Mouse (Mus musculus) liver, embryonic 16.5 days (tissue): ENCODE measurements at regions not wholly inside any gene's neighbourhood (a gene's known extent, or its start where the extent isn't known, plus 50 kb on each side); places are given as distances from the start of the nearest gene placed in this dataset.

Source experiments
- ATAC-seq: fragments of 200-750 bp; cut with Nextera tagmentation; 2 replicates; pipeline ENCODE4 v1.8.0; 2017; ENCODE audit warnings: low read depth, mild to moderate bottlenecking, moderate number of reproducible peaks, moderate library complexity
- H3K27ac ChIP-seq: fragments of 300-500 bp; sonication (generic); 2 replicates; pipeline ENCODE4 v1.5.1; 2014; ENCODE audit warnings: mild to moderate bottlenecking, low read length
- H3K27me3 ChIP-seq: fragments of 300-500 bp; sonication (generic); 2 replicates; pipeline ENCODE4 v1.6.1; 2014; ENCODE audit warnings: low read depth, low read length, mixed read lengths; ENCODE audit not compliant: control insufficient read depth, insufficient read depth
- H3K36me3 ChIP-seq: fragments of 300-500 bp; sonication (generic); 2 replicates; pipeline ENCODE4 v1.6.1; 2014; ENCODE audit warnings: mild to moderate bottlenecking; ENCODE audit not compliant: control insufficient read depth, insufficient read depth
- H3K4me1 ChIP-seq: fragments of 300-500 bp; sonication (generic); 2 replicates; pipeline ENCODE4 v1.6.1; 2014; ENCODE audit warnings: low read depth, low read length, mixed read lengths; ENCODE audit not compliant: control insufficient read depth
- H3K4me2 ChIP-seq: fragments of 300-500 bp; sonication (generic); 2 replicates; pipeline ENCODE4 v1.6.1; 2014; ENCODE audit warnings: low read depth, low read length, mixed read lengths
- H3K4me3 ChIP-seq: fragments of 300-500 bp; sonication (generic); 2 replicates; pipeline ENCODE4 v1.5.1; 2014; ENCODE audit warnings: low read depth, mild to moderate bottlenecking, low read length
- H3K9ac ChIP-seq: fragments of 300-500 bp; sonication (generic); 2 replicates; pipeline ENCODE4 v1.6.1; 2014; ENCODE audit warnings: low read depth, low read length
- H3K9me3 ChIP-seq: fragments of 300-500 bp; sonication (generic); replicated peaks from 2 replicates; pipeline ENCODE4 v1.6.1; 2016; ENCODE audit warnings: low read length; ENCODE audit not compliant: control insufficient read depth
- WGBS: fragments of 180-500 bp; shearing (Covaris S2); extraction: QIAGEN DNeasy Blood & Tissue Kit; methylation state at CpG from one replicate; pipeline ENCODE4 v1.1.7; 2014; ENCODE audit not compliant: insufficient replicate concordance; 5-methylcytosine and 5-hydroxymethylcytosine counted together

DNA sequence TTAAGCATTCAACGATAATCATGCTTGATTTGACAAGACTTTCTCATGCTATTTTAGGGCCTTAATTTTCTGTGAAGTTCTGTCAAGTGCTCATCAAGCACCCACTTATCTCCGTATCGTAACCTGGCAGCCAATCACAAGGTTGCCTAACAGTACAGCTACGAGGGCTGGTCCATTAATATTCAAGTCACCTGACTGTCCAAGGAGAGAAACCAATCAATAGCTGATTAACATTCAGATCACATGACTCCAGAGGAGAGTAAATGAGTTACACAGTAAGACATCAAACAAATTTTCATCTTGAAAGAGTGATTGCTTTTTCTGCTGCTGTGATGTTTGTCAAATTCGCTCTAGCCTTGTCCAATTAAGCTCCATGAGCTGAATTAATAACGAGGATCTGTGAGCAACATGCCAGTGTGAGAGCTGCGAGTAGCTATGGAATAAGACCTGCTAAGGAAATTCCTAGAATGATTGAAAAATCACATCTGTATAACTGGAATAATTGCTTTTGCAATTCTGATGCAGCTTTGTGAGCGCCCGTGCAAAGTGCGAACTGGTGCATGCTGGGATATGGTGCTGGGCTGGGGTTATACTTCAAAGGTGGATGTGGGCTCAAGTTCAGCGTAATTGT is 181.9 kb upstream of the Tle1 start:
- Histone ChIP-seq H3K9me3 (no peaks in the 10 kb centered on the region), H3K4me3 (no peak overlapping the region), H3K36me3 (no peaks in the 10 kb centered on the region), H3K4me2 (no peak overlapping the region), H3K27ac (no peak overlapping the region), H3K4me1 (no peaks in the 10 kb centered on the region), H3K9ac (no peak overlapping the region), H3K27me3 (no peaks in the 10 kb centered on the region)
- 66% methylated on average over 11 of the region's 11 CpGs for WGBS
- no peak for ATAC-seq

DNA sequence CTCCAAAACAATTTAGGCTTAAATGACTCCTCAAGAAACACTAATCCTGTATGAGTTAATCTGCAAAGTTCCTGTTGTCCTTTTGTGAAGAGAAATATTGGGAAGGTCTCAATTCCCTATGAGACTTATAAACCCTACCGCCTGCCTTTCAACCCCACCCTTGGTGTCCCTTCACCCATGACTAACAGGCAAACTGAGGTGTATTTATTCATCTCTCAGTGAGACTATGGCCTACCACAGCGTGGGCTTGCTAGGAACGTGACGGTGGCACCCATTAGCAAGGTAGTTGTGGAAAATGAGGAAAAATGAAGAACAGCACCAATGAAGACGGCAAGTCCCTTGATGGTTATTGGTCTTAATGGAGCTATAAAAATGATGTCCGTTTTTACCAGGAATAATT is 181.0 kb upstream of the Tle1 start:
- Histone ChIP-seq H3K4me2 (no peak overlapping the region), H3K4me3 (no peak overlapping the region), H3K9ac (no peak overlapping the region), H3K9me3 (no peaks in the 10 kb centered on the region), H3K27ac (no peak overlapping the region), H3K27me3 (no peaks in the 10 kb centered on the region), H3K4me1 (no peaks in the 10 kb centered on the region), H3K36me3 (no peaks in the 10 kb centered on the region)
- no peak for ATAC-seq
- 73% methylated on average over 6 of the region's 6 CpGs for WGBS

DNA sequence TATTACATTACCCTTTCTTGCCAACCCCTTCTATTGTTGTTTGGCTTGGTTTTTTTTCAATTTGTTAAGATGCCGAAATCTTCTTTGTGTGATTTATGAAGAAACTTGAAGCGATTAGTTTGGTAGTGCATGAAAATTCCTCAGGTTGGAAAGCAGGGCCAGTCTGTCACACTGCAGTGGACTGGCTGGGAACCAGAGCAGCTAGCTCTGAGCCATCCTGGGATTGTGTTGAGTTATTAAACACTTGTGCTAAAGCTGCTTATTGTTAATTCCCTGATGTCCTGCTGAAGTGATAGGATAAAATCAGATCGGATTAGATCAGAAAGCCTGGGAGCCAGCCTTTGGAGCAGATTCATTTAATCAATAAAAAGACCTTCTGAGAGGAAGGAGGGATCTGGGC is 180.4 kb upstream of the Tle1 start:
- no peak for ATAC-seq

DNA sequence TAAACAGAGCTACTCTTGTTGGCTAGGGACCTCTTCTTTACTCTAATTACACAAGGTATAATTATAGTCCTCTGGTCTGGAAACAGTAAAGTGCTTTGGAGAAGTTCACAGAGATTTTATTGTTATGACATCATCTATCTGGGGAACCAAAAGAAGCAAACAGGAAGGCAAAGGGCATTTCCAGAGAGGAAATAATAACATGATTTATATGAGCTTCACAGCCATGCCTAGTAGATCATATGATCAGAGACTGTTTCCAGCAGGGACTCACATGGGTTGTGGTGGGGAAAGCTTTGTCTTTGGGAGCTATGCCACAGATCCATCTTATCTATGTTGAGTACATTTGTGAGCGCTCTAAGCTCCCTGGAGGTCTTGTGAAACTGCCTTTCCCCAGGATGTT is 178.8 kb upstream of the Tle1 start:
- no peak overlapping the region for H3K4me3 ChIP-seq
- H3K27ac ChIP-seq: no peak overlapping the region
- H3K9me3 ChIP-seq: no peaks in the 10 kb centered on the region
- no peak overlapping the region for H3K4me2 ChIP-seq
- H3K36me3 ChIP-seq: no peaks in the 10 kb centered on the region
- H3K27me3 ChIP-seq: no peaks in the 10 kb centered on the region
- no peak overlapping the region for H3K9ac ChIP-seq
- peak; percentile 27; the same call in 1 of the 2 replicates for ATAC-seq
- 47% methylated on average over 1 of the region's 1 CpGs for WGBS
- H3K4me1 ChIP-seq: no peaks in the 10 kb centered on the region

More for the DNA sequence above, 180.4 kb upstream of the Tle1 start:
- WGBS: 64% methylated on average over 3 of the region's 3 CpGs
- Histone ChIP-seq H3K27me3 (no peaks in the 10 kb centered on the region), H3K27ac (no peak overlapping the region), H3K36me3 (no peaks in the 10 kb centered on the region), H3K9ac (no peak overlapping the region), H3K4me3 (no peak overlapping the region), H3K4me2 (no peak overlapping the region), H3K9me3 (no peaks in the 10 kb centered on the region), H3K4me1 (no peaks in the 10 kb centered on the region)

DNA sequence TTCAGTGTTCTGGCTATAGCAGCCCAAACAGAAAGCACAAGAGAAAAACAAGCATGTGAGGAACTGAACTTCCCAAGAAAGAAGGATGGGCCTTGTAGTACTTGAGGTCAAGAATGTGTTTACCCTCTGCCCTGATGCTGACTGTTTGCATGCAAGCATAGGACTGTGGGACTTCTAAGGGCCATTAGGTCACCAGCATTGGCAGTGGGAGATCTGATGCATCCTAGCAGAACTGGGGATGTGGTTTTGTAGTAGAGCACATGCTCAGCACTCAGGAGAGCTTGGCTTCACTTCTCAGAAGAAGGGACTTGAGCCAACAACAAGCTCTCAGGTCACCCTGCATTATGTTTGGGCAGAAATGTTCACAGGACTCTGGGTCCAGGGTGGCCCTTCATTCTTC is 178.3 kb upstream of the Tle1 start:
- ATAC-seq: peak; percentile 35; the same call in 1 of the 2 replicates
- no peak overlapping the region for H3K4me2 ChIP-seq
- no peaks in the 10 kb centered on the region for H3K27me3 ChIP-seq
- H3K9me3 ChIP-seq: no peaks in the 10 kb centered on the region
- no peaks in the 10 kb centered on the region for H3K36me3 ChIP-seq
- no peak overlapping the region for H3K4me3 ChIP-seq
- no peak overlapping the region for H3K27ac ChIP-seq
- H3K9ac ChIP-seq: no peak overlapping the region
- H3K4me1 ChIP-seq: no peaks in the 10 kb centered on the region

DNA sequence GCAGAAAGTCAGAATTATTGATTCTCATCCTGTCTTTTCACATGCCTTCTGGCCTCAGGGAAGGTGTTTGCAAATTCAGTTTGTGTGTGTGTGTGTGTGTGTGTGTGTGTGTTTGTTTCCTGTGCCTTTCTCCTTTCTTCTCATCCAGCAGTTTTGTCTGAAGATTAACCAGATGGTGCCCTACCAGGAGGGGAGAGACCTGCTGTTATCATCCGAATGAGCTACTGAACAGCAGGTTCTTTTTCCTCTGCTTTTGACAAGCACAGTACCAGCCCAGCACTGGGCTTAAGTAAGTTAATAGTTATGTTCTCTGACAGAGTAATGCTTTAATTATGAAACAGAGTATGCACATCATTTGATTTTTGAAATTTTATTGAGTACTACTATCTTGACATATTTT is 176.8 kb upstream of the Tle1 start:
- no peak for ATAC-seq
- no peaks in the 10 kb centered on the region for H3K36me3 ChIP-seq
- H3K4me3 ChIP-seq: no peak overlapping the region

DNA sequence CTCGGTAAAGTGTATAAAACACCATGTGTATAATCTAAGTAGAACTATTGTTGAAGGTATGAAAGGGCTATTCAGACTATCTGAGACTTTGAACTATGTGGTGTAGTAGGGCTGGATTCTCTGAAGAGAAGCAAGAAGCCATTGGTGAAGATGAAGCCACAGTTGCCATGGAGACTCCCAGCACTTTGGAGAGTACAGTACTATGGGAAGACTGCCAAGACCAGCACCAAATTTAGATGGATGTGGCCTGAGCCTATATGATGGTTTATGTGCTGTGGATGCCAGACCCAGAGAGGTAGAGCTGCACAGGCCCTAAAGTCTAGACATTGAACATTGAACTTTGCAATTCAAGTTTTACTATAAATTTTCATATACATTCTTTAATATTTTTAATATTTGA is 151.3 kb upstream of the Tle1 start:
- no peaks in the 10 kb centered on the region for H3K27me3 ChIP-seq
- no peaks in the 10 kb centered on the region for H3K9me3 ChIP-seq
- ATAC-seq: no peak
- H3K36me3 ChIP-seq: no peaks in the 10 kb centered on the region
- H3K4me2 ChIP-seq: no peak overlapping the region
- H3K9ac ChIP-seq: no peak overlapping the region
- H3K27ac ChIP-seq: no peak overlapping the region
- no peaks in the 10 kb centered on the region for H3K4me1 ChIP-seq
- 47% methylated on average over 1 of the region's 1 CpGs for WGBS
- no peak overlapping the region for H3K4me3 ChIP-seq

More for the DNA sequence above, 176.8 kb upstream of the Tle1 start:
- Histone ChIP-seq H3K9ac (no peak overlapping the region), H3K9me3 (no peaks in the 10 kb centered on the region), H3K27ac (no peak overlapping the region), H3K27me3 (no peaks in the 10 kb centered on the region), H3K4me1 (no peaks in the 10 kb centered on the region), H3K4me2 (no peak overlapping the region)
- WGBS: 38% methylated on average over 1 of the region's 1 CpGs

DNA sequence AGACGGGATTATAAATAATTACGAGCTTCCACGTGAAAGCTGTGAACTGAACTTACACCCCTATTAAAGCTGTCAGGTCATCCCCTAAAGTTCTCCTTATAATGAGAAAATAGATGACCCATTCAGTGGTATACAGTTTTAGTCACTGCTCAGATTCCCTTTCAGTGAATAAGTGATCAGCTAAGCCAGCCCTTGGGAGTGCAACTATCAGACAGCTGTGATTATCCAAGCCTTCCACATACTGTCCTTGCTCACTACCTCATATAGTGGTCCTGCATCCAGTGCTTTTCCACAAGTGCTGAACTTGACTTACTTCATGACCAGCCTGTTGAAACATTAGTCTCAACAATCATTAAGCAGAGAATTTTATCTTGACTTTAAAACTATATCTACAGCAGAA is 131.2 kb upstream of the Tle1 start:
- no peak overlapping the region for H3K9ac ChIP-seq
- no peak overlapping the region for H3K27ac ChIP-seq
- H3K4me2 ChIP-seq: no peak overlapping the region
- H3K4me1 ChIP-seq: no peaks in the 10 kb centered on the region
- no peaks in the 10 kb centered on the region for H3K36me3 ChIP-seq
- H3K4me3 ChIP-seq: no peak overlapping the region
- 68% methylated on average over 3 of the region's 3 CpGs for WGBS
- H3K27me3 ChIP-seq: no peaks in the 10 kb centered on the region
- no peak for ATAC-seq
- H3K9me3 ChIP-seq: no peaks in the 10 kb centered on the region

DNA sequence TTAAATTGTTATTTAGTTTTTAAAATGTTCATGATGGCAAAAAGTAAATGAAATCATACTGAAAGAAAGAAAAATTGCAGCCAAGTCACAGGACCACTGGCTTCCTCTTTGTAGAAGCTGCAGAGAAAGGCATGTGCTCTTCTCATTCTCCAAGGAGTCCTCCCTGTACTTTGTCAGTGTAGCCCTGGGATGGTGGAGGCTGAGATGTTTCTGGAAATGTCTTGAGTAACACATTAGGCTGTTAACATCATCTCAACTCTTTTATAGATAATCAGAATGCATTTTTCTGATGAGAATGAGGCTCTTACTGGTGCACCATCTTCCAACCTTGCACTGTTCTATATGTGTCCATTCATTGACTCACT is 128.3 kb upstream of the Tle1 start:
- Histone ChIP-seq H3K27ac (no peak overlapping the region), H3K4me1 (no peaks in the 10 kb centered on the region), H3K27me3 (no peaks in the 10 kb centered on the region), H3K4me2 (no peak overlapping the region), H3K36me3 (no peaks in the 10 kb centered on the region), H3K9ac (no peak overlapping the region), H3K4me3 (no peak overlapping the region), H3K9me3 (no peaks in the 10 kb centered on the region)
- no peak for ATAC-seq
